Mouse (Mus musculus): ENCODE results near the gene Apoa1. TPM values are rescaled to one million over a fixed set of nuclear protein-coding genes. Genes with fewer than 3 reads are reported as not detected.

Gene Apoa1
- polyA plus RNA-seq, 1 experiment from 2014 or later, result 5.3 TPM

- H3K9me3 ChIP-seq, result no peaks in the 10 kb centered on the region
- peaks cover 21% of the 10 kb centered on the region for H3K36me3 ChIP-seq
- H3K4me3 ChIP-seq, result no peak overlapping the region
- ATAC-seq (ENCODE audit: low FRiP score, low read depth), result no peak
- no peak overlapping the region for H3K9ac ChIP-seq
- WGBS, result 97% methylated on average over 13 of the region's 13 CpGs
- no peaks in the 10 kb centered on the region for H3K4me1 ChIP-seq (replicated peaks)
- no peak overlapping the region for H3K27ac ChIP-seq (replicated peaks)
- no peaks in the 10 kb centered on the region for H3K27me3 ChIP-seq
- no peak overlapping the region for H3K4me2 ChIP-seq
These were observed 11.5 kb upstream of the Apoa1 start for GRCm38 (mm10) chr9:46216744-46217470.

DNA sequence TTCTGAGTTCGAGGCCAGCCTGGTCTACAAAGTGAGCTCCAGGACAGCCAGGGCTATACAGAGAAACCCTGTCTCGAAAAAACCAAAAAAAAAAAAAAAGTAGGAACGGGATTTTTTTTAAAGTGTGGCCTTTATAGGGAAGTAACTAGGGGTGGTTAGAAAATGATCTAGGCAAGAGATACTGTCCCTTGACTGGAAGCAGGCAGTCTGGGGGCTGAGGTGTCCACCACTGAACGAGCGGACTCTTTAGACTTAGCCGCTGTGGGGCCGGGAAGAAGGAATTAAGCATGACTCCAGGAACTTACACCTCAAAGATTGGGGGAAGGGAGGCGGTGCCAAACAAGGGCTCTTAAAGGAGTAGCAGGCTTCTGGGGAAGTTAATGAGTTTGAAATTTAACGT, 10.2 kb upstream of the Apoa1 start:
- Histone ChIP-seq H3K27ac (replicated peaks) (no peak overlapping the region), H3K4me2 (no peak overlapping the region), H3K9me3 (no peaks in the 10 kb centered on the region), H3K36me3 (peaks cover 25% of the 10 kb centered on the region), H3K4me1 (replicated peaks) (no peaks in the 10 kb centered on the region), H3K9ac (no peak overlapping the region), H3K4me3 (no peak overlapping the region), H3K27me3 (no peaks in the 10 kb centered on the region)
- WGBS, result 92% methylated on average over 9 of the region's 9 CpGs
- no peak for ATAC-seq (ENCODE audit: low FRiP score, low read depth)

DNA sequence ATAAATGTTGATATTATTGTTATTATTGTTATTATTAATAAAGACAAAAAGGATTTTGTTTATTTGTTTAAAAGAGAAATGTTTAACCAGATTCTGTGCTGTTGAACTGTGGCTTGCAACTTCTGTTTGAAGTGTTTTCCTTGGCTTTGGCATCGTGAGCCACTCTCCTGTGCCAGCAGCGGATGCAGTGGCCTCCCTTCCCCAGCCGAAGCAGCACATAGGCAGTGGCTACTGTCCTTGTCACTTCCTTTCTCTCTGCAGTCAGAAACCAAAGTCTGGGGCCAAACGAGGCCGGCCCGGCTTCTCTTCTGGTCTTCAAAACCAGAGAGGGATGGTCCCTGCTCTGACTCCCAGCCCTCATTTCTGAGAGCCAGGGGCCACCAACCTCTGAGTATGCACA, 5.3 kb upstream of the Apoa1 start:
- no peak overlapping the region for H3K4me2 ChIP-seq
- WGBS, result 85% methylated on average over 6 of the region's 6 CpGs
- no peak overlapping the region for H3K4me3 ChIP-seq
- no peaks in the 10 kb centered on the region for H3K9me3 ChIP-seq
- H3K36me3 ChIP-seq, result peaks cover 25% of the 10 kb centered on the region
- no peak for ATAC-seq (ENCODE audit: low FRiP score, low read depth)
- no peak overlapping the region for H3K27ac ChIP-seq (replicated peaks)
- no peaks in the 10 kb centered on the region for H3K4me1 ChIP-seq (replicated peaks)
- no peak overlapping the region for H3K9ac ChIP-seq
- no peaks in the 10 kb centered on the region for H3K27me3 ChIP-seq

- WGBS, result 91% methylated on average over 3 of the region's 3 CpGs
- H3K36me3 ChIP-seq, result peaks cover 25% of the 10 kb centered on the region
These were observed 4.3 kb upstream of the Apoa1 start for GRCm38 (mm10) chr9:46224101-46224500.

GRCm38 (mm10) chr9:46224945-46225660, 3.3 kb upstream of the Apoa1 start:
- H3K4me3 ChIP-seq, result no peak overlapping the region
- H3K4me2 ChIP-seq, result no peak overlapping the region
- H3K27ac ChIP-seq (replicated peaks), result no peak overlapping the region
- H3K4me1 ChIP-seq (replicated peaks), result peaks cover 7% of the 10 kb centered on the region
- no peak overlapping the region for H3K9ac ChIP-seq
- no peak for ATAC-seq (ENCODE audit: low FRiP score, low read depth)
- H3K27me3 ChIP-seq, result no peaks in the 10 kb centered on the region
- H3K36me3 ChIP-seq, result peaks cover 24% of the 10 kb centered on the region
- no peaks in the 10 kb centered on the region for H3K9me3 ChIP-seq
- 66% methylated on average over 5 of the region's 5 CpGs for WGBS

More at GRCm38 (mm10) chr9:46224101-46224500, 4.3 kb upstream of the Apoa1 start:
- no peaks in the 10 kb centered on the region for H3K9me3 ChIP-seq
- no peak overlapping the region for H3K4me2 ChIP-seq
- no peaks in the 10 kb centered on the region for H3K27me3 ChIP-seq
- no peak overlapping the region for H3K9ac ChIP-seq
- H3K4me1 ChIP-seq (replicated peaks), result no peaks in the 10 kb centered on the region
- no peak overlapping the region for H3K4me3 ChIP-seq
- no peak overlapping the region for H3K27ac ChIP-seq (replicated peaks)
- ATAC-seq (ENCODE audit: low FRiP score, low read depth), result no peak

DNA sequence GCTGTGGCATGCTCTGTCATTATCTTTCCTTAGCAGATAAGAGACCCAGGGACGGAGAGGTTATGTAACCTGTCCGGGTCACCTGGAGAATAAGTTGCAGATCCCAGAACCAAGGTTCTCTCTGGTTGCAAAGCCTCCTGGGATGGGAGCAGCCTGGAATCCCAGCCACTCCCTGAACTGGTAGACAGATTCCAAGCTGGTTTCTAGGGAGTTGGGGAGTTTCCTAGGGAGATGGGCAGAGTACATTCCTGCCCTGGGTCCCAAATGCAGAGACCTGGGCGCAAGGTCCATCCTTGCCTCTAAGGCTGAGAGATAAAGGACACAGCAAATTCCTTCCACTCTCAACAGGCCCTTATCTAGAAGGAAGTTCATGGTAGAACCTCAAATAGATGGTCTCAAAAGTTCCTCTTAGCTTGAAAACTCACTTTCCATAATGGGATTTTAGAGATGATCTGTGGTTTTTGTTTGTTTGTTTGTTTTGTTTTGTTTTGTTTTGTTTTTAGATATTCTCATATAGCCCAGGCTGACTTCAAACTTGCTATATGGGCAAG, 1.2 kb upstream of the Apoa1 start:
- H3K4me2 ChIP-seq, result no peak overlapping the region
- H3K4me1 ChIP-seq (replicated peaks), result peaks cover 15% of the 10 kb centered on the region
- H3K27ac ChIP-seq (replicated peaks), result no peak overlapping the region
- no peak for ATAC-seq (ENCODE audit: low FRiP score, low read depth)
- H3K9me3 ChIP-seq, result no peaks in the 10 kb centered on the region
- no peak overlapping the region for H3K9ac ChIP-seq
- 90% methylated on average over 3 of the region's 3 CpGs for WGBS
- no peaks in the 10 kb centered on the region for H3K27me3 ChIP-seq
- H3K36me3 ChIP-seq, result peaks cover 5% of the 10 kb centered on the region
- H3K4me3 ChIP-seq, result no peak overlapping the region

GRCm38 (mm10) chr9:46229573-46230449, 1.4 kb downstream of the Apoa1 start:
- peak overlapping the region; percentile 62 for H3K9ac ChIP-seq
- H3K4me3 ChIP-seq, result peak overlapping the region; percentile 44
- ATAC-seq (ENCODE audit: low FRiP score, low read depth), result peak; percentile 96
- peak overlapping the region; percentile 70 for H3K4me2 ChIP-seq
- no peaks in the 10 kb centered on the region for H3K27me3 ChIP-seq
- no peaks in the 10 kb centered on the region for H3K36me3 ChIP-seq
- H3K9me3 ChIP-seq, result no peaks in the 10 kb centered on the region
- 16% methylated on average over 37 of the region's 37 CpGs for WGBS
- peak overlapping the region; percentile 77 for H3K27ac ChIP-seq (replicated peaks)
- H3K4me1 ChIP-seq (replicated peaks), result peaks cover 15% of the 10 kb centered on the region

DNA sequence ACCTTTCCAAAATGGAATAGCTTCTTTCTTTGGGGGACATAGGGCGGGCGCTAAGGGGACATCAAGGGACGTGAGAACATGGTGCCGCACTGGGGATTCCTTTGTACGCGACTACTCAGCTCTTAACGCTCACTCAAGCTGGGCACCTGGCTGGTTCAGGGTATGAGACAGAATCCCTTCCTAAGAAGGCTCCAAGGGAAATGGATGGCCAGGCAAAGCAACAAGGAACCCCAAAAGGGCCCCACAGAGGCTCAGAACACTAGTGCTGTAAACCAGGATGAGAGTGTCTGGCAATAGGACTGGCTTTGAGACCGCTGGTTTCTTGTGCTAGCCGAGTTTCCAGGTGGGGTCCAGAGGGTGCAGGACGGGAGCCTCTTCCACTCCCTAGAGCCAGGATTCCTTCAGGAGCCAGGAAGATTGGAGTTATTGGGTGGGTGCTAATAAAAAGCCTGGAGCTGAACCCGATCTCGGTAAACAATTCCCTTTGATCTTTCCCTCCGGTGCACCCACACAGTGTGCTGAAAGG, 2.1 kb downstream of the Apoa1 start:
- no peak for ATAC-seq (ENCODE audit: low FRiP score, low read depth)
- no peaks in the 10 kb centered on the region for H3K36me3 ChIP-seq
- peak overlapping the region; percentile 44 for H3K4me3 ChIP-seq
- H3K4me1 ChIP-seq (replicated peaks), result peaks cover 15% of the 10 kb centered on the region
- H3K9me3 ChIP-seq, result no peaks in the 10 kb centered on the region
- no peaks in the 10 kb centered on the region for H3K27me3 ChIP-seq
- WGBS, result 17% methylated on average over 13 of the region's 13 CpGs
- peak overlapping the region; percentile 77 for H3K27ac ChIP-seq (replicated peaks)
- H3K9ac ChIP-seq, result peak overlapping the region; percentile 62
- H3K4me2 ChIP-seq, result peak overlapping the region; percentile 70

- H3K27ac ChIP-seq (replicated peaks), result no peak overlapping the region
These were observed 6.8 kb downstream of the Apoa1 start for GRCm38 (mm10) chr9:46235196-46235595.

GRCm38 (mm10) chr9:46235596-46235648, 7.0 kb downstream of the Apoa1 start, which contains the start of gene Apoc3:
Apoc3 (minus strand) TSS chr9:46235636.
- peaks cover 5% of the 10 kb centered on the region for H3K4me1 ChIP-seq (replicated peaks)
- H3K27ac ChIP-seq (replicated peaks), result no peak within 1 kb of the TSS
- H3K9me3 ChIP-seq, result no peaks in the 10 kb centered on the region
- no peak within 1 kb of the TSS for H3K9ac ChIP-seq
- no peak within 1 kb of the TSS for H3K4me2 ChIP-seq
- H3K36me3 ChIP-seq, result no peaks in the 10 kb centered on the region
- no peaks in the 10 kb centered on the region for H3K27me3 ChIP-seq
- ATAC-seq (ENCODE audit: low FRiP score, low read depth), result no peak
- H3K4me3 ChIP-seq, result no peak within 1 kb of the TSS

More at GRCm38 (mm10) chr9:46235196-46235595, 6.8 kb downstream of the Apoa1 start:
- Histone ChIP-seq H3K4me3 (no peak overlapping the region), H3K9me3 (no peaks in the 10 kb centered on the region), H3K27me3 (no peaks in the 10 kb centered on the region), H3K4me1 (replicated peaks) (peaks cover 8% of the 10 kb centered on the region), H3K9ac (no peak overlapping the region), H3K4me2 (no peak overlapping the region), H3K36me3 (no peaks in the 10 kb centered on the region)
- WGBS, result 92% methylated on average over 6 of the region's 6 CpGs
- no peak for ATAC-seq (ENCODE audit: low FRiP score, low read depth)

DNA sequence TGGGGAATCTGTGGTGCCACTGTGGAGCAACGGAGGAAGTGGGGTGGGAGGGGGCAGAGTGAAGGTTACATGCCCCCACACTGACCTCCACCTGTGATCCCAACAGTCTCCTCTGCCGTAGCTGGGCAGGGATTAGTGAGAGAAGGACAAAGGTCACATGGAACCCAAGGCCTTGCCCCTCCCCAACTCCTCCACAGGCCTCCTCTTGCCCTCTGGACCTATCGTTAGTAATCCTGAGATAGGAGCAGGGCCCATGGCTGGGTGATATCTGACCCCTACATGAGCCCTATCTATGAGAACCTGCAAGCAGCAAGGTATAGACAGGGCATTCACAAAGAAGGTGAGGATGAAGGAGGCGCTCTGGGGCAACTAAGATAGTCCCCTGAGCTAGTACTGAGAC, 7.3 kb downstream of the Apoa1 start:
- Histone ChIP-seq H3K9me3 (no peaks in the 10 kb centered on the region), H3K4me3 (no peak overlapping the region), H3K4me1 (replicated peaks) (peaks cover 3% of the 10 kb centered on the region), H3K4me2 (no peak overlapping the region), H3K36me3 (no peaks in the 10 kb centered on the region), H3K27ac (replicated peaks) (no peak overlapping the region), H3K27me3 (no peaks in the 10 kb centered on the region), H3K9ac (no peak overlapping the region)
- no peak for ATAC-seq (ENCODE audit: low FRiP score, low read depth)
- 73% methylated on average over 4 of the region's 4 CpGs for WGBS

DNA sequence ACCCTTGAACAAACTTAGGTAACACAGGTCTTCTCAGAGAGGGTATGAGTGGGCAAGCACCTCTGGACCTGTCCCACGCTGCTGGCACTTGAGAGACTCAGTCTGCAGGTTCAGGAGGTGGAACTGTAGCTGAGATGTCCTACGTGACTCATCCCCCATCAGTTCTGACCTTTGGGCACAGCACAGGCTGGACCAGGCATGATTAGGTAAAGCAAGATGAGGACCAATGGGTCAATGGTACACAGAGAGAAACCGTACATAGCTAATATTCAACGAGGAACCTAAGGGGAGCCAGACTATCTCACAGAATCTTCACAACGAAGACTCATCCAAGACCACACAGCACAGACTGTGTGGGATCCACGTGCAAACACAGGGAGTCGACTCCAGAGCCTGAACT, 10.5 kb downstream of the Apoa1 start:
- ATAC-seq (ENCODE audit: low FRiP score, low read depth), result no peak

More for the DNA sequence above, 10.5 kb downstream of the Apoa1 start:
- no peak overlapping the region for H3K27ac ChIP-seq (replicated peaks)
- no peak overlapping the region for H3K9ac ChIP-seq
- H3K9me3 ChIP-seq, result no peaks in the 10 kb centered on the region
- WGBS, result 91% methylated on average over 7 of the region's 7 CpGs
- H3K4me3 ChIP-seq, result no peak overlapping the region
- no peaks in the 10 kb centered on the region for H3K27me3 ChIP-seq
- no peaks in the 10 kb centered on the region for H3K4me1 ChIP-seq (replicated peaks)
- no peaks in the 10 kb centered on the region for H3K36me3 ChIP-seq
- no peak overlapping the region for H3K4me2 ChIP-seq
